Mouse (Mus musculus): ENCODE results near the gene Gas2l1. TPM values are rescaled to one million over a fixed set of nuclear protein-coding genes. Genes with fewer than 3 reads are reported as not detected.

Gene Gas2l1
- 11.4 TPM for polyA plus RNA-seq (2015; fragmentation: Illumina TruSeq; extraction: RNeasy Lipid Tissue Mini Kit (QIAGEN cat#74804); ENCODE audit: insufficient read depth, low read depth, low replicate concordance)

GRCm38 (mm10) chr11:5065056-5065821 is at the start of gene Gas2l1:
TSS of gene Gas2l1 (minus strand) at chr11:5065327.

GRCm38 (mm10) chr11:5098736-5099542 is 33.8 kb upstream of the Gas2l1 start, which contains the start of the genes Rhbdd3 and Ewsr1:
TSS of gene Rhbdd3 (plus strand) at chr11:5098926.
TSS of gene Ewsr1 (minus strand) at chr11:5099266.

GRCm38 (mm10) chr11:5057856-5058641 is 7.1 kb downstream of the Gas2l1 start, which contains the start of gene Rasl10a:
TSS of gene Rasl10a (plus strand) at chr11:5058128.

Other genes with a start within 250 kb of the Gas2l1 start
- gene Nf2, start 215.8 kb downstream of the Gas2l1 start, polyA plus RNA-seq (2015; fragmentation: Illumina TruSeq; extraction: RNeasy Lipid Tissue Mini Kit (QIAGEN cat#74804); ENCODE audit: insufficient read depth, low read depth, low replicate concordance): 14.9 TPM
- gene Nipsnap1, start 191.4 kb downstream of the Gas2l1 start, polyA plus RNA-seq (2015; fragmentation: Illumina TruSeq; extraction: RNeasy Lipid Tissue Mini Kit (QIAGEN cat#74804); ENCODE audit: insufficient read depth, low read depth, low replicate concordance): 4.2 TPM
- gene Thoc5, start 170.0 kb downstream of the Gas2l1 start, polyA plus RNA-seq (2015; fragmentation: Illumina TruSeq; extraction: RNeasy Lipid Tissue Mini Kit (QIAGEN cat#74804); ENCODE audit: insufficient read depth, low read depth, low replicate concordance): 5.7 TPM
- gene Nefh, start 117.3 kb downstream of the Gas2l1 start, polyA plus RNA-seq (2015; fragmentation: Illumina TruSeq; extraction: RNeasy Lipid Tissue Mini Kit (QIAGEN cat#74804); ENCODE audit: insufficient read depth, low read depth, low replicate concordance): not detected
- gene Ap1b1, start 78.5 kb downstream of the Gas2l1 start, polyA plus RNA-seq (2015; fragmentation: Illumina TruSeq; extraction: RNeasy Lipid Tissue Mini Kit (QIAGEN cat#74804); ENCODE audit: insufficient read depth, low read depth, low replicate concordance): 17.8 TPM
- not detected for gene Rasl10a, start 7.2 kb downstream of the Gas2l1 start, polyA plus RNA-seq (2015; fragmentation: Illumina TruSeq; extraction: RNeasy Lipid Tissue Mini Kit (QIAGEN cat#74804); ENCODE audit: insufficient read depth, low read depth, low replicate concordance)
- gene Rhbdd3, start 33.6 kb upstream of the Gas2l1 start, polyA plus RNA-seq (2015; fragmentation: Illumina TruSeq; extraction: RNeasy Lipid Tissue Mini Kit (QIAGEN cat#74804); ENCODE audit: insufficient read depth, low read depth, low replicate concordance): 7.2 TPM
- 92.0 TPM for gene Ewsr1, start 33.9 kb upstream of the Gas2l1 start, polyA plus RNA-seq (2015; fragmentation: Illumina TruSeq; extraction: RNeasy Lipid Tissue Mini Kit (QIAGEN cat#74804); ENCODE audit: insufficient read depth, low read depth, low replicate concordance)
- gene Emid1, start 86.9 kb upstream of the Gas2l1 start, polyA plus RNA-seq (2015; fragmentation: Illumina TruSeq; extraction: RNeasy Lipid Tissue Mini Kit (QIAGEN cat#74804); ENCODE audit: insufficient read depth, low read depth, low replicate concordance): 3.7 TPM
- gene Kremen1, start 196.2 kb upstream of the Gas2l1 start, polyA plus RNA-seq (2015; fragmentation: Illumina TruSeq; extraction: RNeasy Lipid Tissue Mini Kit (QIAGEN cat#74804); ENCODE audit: insufficient read depth, low read depth, low replicate concordance): 6.4 TPM

All from pancreas, adult 10 weeks (tissue).